Mouse (Mus musculus) liver, embryonic 14.5 days (tissue): ENCODE data around the gene Mdc1. TPM values are rescaled to one million over a fixed set of nuclear protein-coding genes. Genes with fewer than 3 reads are reported as not detected.
A peak's percentile ranks its signal among the peaks of the same experiment; 100 is the strongest.
"Not testable (repeated sequence)": the region's sequence is repeated elsewhere in the genome, so short reads cannot be mapped to it uniquely, and the experiment has no call there.

Experiments
- ATAC-seq: fragments of 200-750 bp; cut with Nextera tagmentation; 2 replicates; pipeline ENCODE4 v1.8.0; 2017; ENCODE audit warnings: moderate number of reproducible peaks, mild to moderate bottlenecking, moderate library complexity; ENCODE audit not compliant: insufficient read depth
- DNase-seq, 3 experiments: peaks; one replicate each; pipeline ENCODE4 v3.0.0-alpha.2; 2012 to 2013; ENCODE audit warnings: low read depth in 3 of 3, low spot score in 3 of 3
- H3K27ac ChIP-seq: fragments of 300-500 bp; sonication (generic); 2 replicates; pipeline ENCODE4 v1.5.1; 2014; ENCODE audit warnings: moderate library complexity, mild to moderate bottlenecking, control low read depth, inconsistent platforms
- H3K27me3 ChIP-seq: fragments of 300-500 bp; sonication (generic); 2 replicates; pipeline ENCODE4 v1.6.1; 2014; ENCODE audit warnings: mild to moderate bottlenecking, low read length, moderate library complexity; ENCODE audit not compliant: control insufficient read depth, insufficient read depth
- H3K36me3 ChIP-seq: fragments of 300-500 bp; sonication (generic); replicated peaks from 2 replicates; pipeline ENCODE4 v1.6.1; 2014; ENCODE audit warnings: low read depth; ENCODE audit not compliant: control insufficient read depth, insufficient read depth
- H3K4me1 ChIP-seq, 2 experiments: fragments of 200-500 bp in 1 of 2; fragments of 300-500 bp in 1 of 2; sonication (generic) in 1 of 2; replicated peaks; 2 replicates each; pipeline ENCODE4 v1.6.1; 2012 to 2014; ENCODE audit warnings: antibody characterized with exemption in 1 of 2, inconsistent platforms in 1 of 2, low read length in 1 of 2; ENCODE audit not compliant: control insufficient read depth in 2 of 2, insufficient read depth in 2 of 2
- H3K4me2 ChIP-seq: fragments of 300-500 bp; sonication (generic); 2 replicates; pipeline ENCODE4 v1.6.1; 2014; ENCODE audit warnings: low read depth, mild to moderate bottlenecking, control low read depth, moderate library complexity
- H3K4me3 ChIP-seq, 2 experiments: fragments of 200-500 bp in 1 of 2; fragments of 300-500 bp in 1 of 2; sonication (generic) in 1 of 2; 2 replicates each; pipeline ENCODE4 v1.5.1; 2012 to 2014; ENCODE audit warnings: low read depth in 2 of 2, low read length in 2 of 2, mild to moderate bottlenecking in 2 of 2, control low read depth in 1 of 2, inconsistent platforms in 1 of 2, moderate library complexity in 1 of 2; ENCODE audit not compliant: insufficient read depth in 1 of 2
- H3K9ac ChIP-seq: fragments of 300-500 bp; sonication (generic); replicated peaks from 2 replicates; pipeline ENCODE4 v1.6.1; 2014; ENCODE audit warnings: mild to moderate bottlenecking, control low read depth, moderate library complexity
- H3K9me3 ChIP-seq: fragments of 300-500 bp; sonication (generic); 2 replicates; pipeline ENCODE4 v1.6.1; 2016; ENCODE audit warnings: low read length, mixed read lengths; ENCODE audit not compliant: control insufficient read depth
- CTCF ChIP-seq: IDR thresholded peaks from 2 replicates; pipeline ENCODE4 v1.5.1; 2016; ENCODE audit warnings: antibody characterized with exemption, low read depth, control low read depth
- EP300 ChIP-seq: IDR thresholded peaks from 2 replicates; pipeline ENCODE4 v1.6.1; 2016; ENCODE audit warnings: antibody characterized with exemption, low read depth
- WGBS: fragments of 180-500 bp; shearing (Covaris S2); extraction: QIAGEN DNeasy Blood & Tissue Kit; methylation state at CpG from one replicate; pipeline ENCODE4 v1.1.7; 2014; ENCODE audit not compliant: insufficient replicate concordance; 5-methylcytosine and 5-hydroxymethylcytosine counted together
- polyA plus RNA-seq, 2 experiments: library from polyadenylated mRNA; depleted of rRNA in 1 of 2; stranded (reverse) in 1 of 2; unstranded in 1 of 2; fragments of >200 nt; fragmentation: Nextera tagmentation in 1 of 2; extraction: Ambion mirVana in 1 of 2; gene quantifications; 2 replicates each; pipeline versions ENCODE4 v1.2.1 to v1.2.3; 2012 to 2014

The Mdc1 gene
- polyA plus RNA-seq, 2 experiments, result 6.3 to 10.0 TPM

DNA sequence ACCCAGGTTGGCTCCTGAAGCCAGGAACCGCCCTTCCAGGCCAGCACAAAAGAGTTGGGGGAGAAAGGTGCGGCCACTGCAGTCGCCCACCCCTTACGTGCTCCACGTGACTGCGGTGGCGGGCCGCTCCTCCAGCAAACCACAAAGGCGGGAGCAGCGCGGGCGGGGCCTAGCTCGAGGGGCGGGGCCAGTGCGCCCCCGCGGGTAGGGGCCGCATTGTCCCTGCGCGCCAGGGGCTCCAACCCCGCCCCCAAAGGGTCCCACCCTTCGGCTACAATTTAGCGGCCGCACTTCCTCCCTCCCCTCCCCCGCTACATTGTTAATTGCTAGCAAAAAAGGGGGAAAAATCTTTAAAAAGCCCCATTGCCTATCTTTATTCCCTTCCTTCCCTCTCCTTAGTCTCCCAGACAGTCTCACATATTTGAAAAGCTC lies 4.3 kb upstream of the Mdc1 start:
- H3K4me1 ChIP-seq, result peaks cover 35 to 40% of the 10 kb centered on the region in 2 experiments

DNA sequence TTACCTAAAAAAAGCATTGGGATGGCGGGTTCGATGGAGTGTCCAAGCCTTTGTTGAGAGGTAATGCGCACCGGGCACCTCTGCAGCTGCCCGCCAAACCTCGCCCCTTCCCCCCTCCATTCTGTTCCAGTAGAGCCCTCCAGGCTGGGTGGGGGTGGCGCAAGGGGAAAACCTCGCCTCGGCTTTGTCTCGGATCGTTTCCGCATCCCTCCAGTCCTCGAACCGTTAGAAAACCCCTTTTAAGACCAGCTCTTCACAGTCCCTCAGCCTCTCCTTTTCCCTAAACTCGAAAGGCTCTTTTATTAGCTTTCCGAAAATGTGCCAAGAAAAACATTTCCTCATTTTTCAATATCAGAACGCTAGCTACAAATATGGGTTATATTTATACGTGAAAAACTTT lies 3.8 kb upstream of the Mdc1 start:
- Histone ChIP-seq H3K9ac (peak overlapping the region; percentile 100), H3K27ac (peak overlapping the region; percentile 96), H3K27me3 (no peaks in the 10 kb centered on the region), H3K4me1 (peaks cover 40% of the 10 kb centered on the region in 2 experiments), H3K9me3 (no peaks in the 10 kb centered on the region), H3K4me3 (peak overlapping the region; percentile 96 to 98), H3K4me2 (peak overlapping the region; percentile 96), H3K36me3 (peaks cover 44% of the 10 kb centered on the region)
- DNase-seq (peak in 1 of 3 experiments; percentile 34), ATAC-seq (no peak)
- WGBS, result 0% methylated on average over 18 of the region's 18 CpGs
- TF ChIP-seq EP300, result no peak
- no peak for TF ChIP-seq CTCF

More for the DNA sequence above, 4.3 kb upstream of the Mdc1 start:
- H3K27ac ChIP-seq, result peak overlapping the region; percentile 96
- no peaks in the 10 kb centered on the region for H3K9me3 ChIP-seq
- H3K4me3 ChIP-seq, result peak overlapping the region; percentile 96 to 98
- peak; percentile 73 to 76 (median 75) for DNase-seq
- no peaks in the 10 kb centered on the region for H3K27me3 ChIP-seq
- TF ChIP-seq EP300 (no peak), CTCF (no peak)
- 2% methylated on average over 23 of the region's 25 CpGs for WGBS
- H3K9ac ChIP-seq, result peak overlapping the region; percentile 100
- H3K4me2 ChIP-seq, result peak overlapping the region; percentile 96
- peak; percentile 17 for ATAC-seq
- H3K36me3 ChIP-seq, result peaks cover 48% of the 10 kb centered on the region

DNA sequence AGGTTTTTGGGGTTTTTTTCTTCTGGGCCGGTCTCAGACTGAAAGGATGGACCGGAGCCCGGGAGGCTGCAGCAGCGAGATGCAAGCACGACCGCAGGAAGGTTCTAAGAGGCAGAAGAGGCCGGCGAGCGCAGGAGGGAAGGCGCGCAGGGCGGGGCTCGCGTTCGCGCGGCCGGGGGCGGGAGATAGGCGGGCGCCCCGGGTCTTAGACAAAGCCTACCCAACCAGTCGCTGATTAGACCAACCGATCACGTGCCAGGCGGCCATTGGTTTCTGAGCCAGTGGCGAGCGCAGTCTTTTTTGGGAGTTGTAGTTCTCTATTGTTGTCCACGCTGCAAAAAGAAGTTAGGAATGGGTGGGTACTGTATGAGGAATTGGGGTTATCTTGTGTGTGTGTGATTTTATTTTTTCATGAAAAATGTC lies 3.2 kb upstream of the Mdc1 start, which contains the start of gene Tubb5:
Gene Tubb5 (minus strand): TSS at position 185 of the 423 bp plus-strand sequence.
- ATAC-seq (peak; percentile 60), DNase-seq (peak; percentile 94 to 96 (median 95))
- Histone ChIP-seq H3K4me2 (peak within 1 kb of the TSS; percentile 96), H3K9ac (peak within 1 kb of the TSS; percentile 100), H3K36me3 (peaks cover 37% of the 10 kb centered on the region), H3K4me1 (peaks cover 44 to 46% of the 10 kb centered on the region in 2 experiments), H3K4me3 (peak within 1 kb of the TSS; percentile 96 to 98), H3K27me3 (no peaks in the 10 kb centered on the region), H3K27ac (peak within 1 kb of the TSS; percentile 96), H3K9me3 (no peaks in the 10 kb centered on the region)
- TF ChIP-seq EP300 (peak; percentile 38), CTCF (no peak)
- WGBS, result under 1% methylated on average over 29 of the region's 29 CpGs

DNA sequence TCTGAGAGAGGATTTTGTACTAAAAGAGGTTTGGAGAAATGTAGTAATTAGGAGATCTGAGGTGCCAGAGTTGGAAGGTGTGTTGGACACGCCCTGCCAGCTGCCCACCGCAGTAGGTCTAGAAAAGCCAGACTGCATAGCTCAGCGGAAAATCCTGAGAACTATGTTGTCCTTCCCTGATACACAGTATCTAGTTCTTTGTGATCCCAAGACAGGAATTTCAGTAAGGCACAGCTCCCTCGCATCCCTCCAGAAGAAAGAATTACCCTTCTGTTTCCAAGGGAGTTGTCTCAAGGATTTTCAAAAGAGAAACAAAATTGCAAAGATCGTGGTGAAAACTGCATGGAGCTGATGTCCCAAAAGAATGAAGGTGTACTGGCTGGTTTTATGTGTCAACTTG lies 2.7 kb upstream of the Mdc1 start:
- Histone ChIP-seq H3K9ac (peak overlapping the region; percentile 100), H3K4me1 (peaks cover 45 to 48% of the 10 kb centered on the region in 2 experiments), H3K36me3 (peaks cover 33% of the 10 kb centered on the region), H3K27ac (peak overlapping the region; percentile 96), H3K27me3 (no peaks in the 10 kb centered on the region), H3K4me2 (peak overlapping the region; percentile 96), H3K9me3 (no peaks in the 10 kb centered on the region), H3K4me3 (peak overlapping the region; percentile 64 to 98)
- DNase-seq, result no peak
- TF ChIP-seq CTCF (no peak), EP300 (no peak; the same call in 1 of the 2 replicates)
- ATAC-seq, result no peak
- WGBS, result 2% methylated on average over 5 of the region's 5 CpGs

DNA sequence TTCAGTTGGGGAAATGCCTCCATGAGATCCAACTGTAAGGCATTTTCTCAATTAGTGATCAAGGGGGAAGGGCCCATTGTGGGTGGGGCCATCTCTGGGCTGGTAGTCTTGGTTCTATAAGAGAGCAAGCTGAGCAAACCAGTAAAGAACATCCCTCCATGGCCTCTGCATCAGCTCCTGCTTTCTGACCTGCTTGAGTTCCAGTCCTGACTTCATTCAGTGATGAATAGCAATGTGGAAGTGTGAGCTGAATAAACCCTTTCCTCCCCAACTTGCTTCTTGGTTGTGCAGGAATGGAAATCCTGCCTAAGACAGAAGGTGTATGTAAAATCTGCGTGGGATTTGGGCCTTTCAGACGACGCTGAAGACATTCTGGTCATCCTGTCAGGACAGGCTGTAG lies 2.3 kb upstream of the Mdc1 start:
- Histone ChIP-seq H3K36me3 (peaks cover 29% of the 10 kb centered on the region), H3K9ac (peak overlapping the region; percentile 100), H3K4me1 (peaks cover 44 to 48% of the 10 kb centered on the region in 2 experiments), H3K4me3 (peak overlapping the region; percentile 64 to 98), H3K27ac (peak overlapping the region; percentile 96), H3K4me2 (peak overlapping the region; percentile 96)
- not testable (repeated sequence) for ATAC-seq, H3K9me3 ChIP-seq, DNase-seq, H3K27me3 ChIP-seq
- WGBS, result 49% methylated on average over 3 of the region's 3 CpGs
